Mouse (Mus musculus) hindbrain, embryonic 16.5 days (tissue): ENCODE results near the gene Paox. TPM values are rescaled to one million over a fixed set of nuclear protein-coding genes. Genes with fewer than 3 reads are reported as not detected.

Experiments used
- ATAC-seq: fragments of 200-750 bp; cut with Nextera tagmentation; 2 replicates; pipeline ENCODE4 v1.8.0; 2017; ENCODE audit warnings: moderate TSS enrichment, moderate library complexity
- H3K27ac ChIP-seq: fragments of 300-500 bp; sonication (generic); 2 replicates; pipeline ENCODE4 v1.5.1; 2014; ENCODE audit warnings: low read depth, mild to moderate bottlenecking, control low read depth, low read length, moderate library complexity
- H3K27me3 ChIP-seq: fragments of 300-500 bp; sonication (generic); replicated peaks from 2 replicates; pipeline ENCODE4 v1.6.1; 2014; ENCODE audit warnings: low read length; ENCODE audit not compliant: control insufficient read depth, insufficient read depth
- H3K36me3 ChIP-seq: fragments of 300-500 bp; sonication (generic); 2 replicates; pipeline ENCODE4 v1.6.1; 2014; ENCODE audit warnings: mild to moderate bottlenecking, low read length, moderate library complexity, mixed read lengths; ENCODE audit not compliant: control insufficient read depth, insufficient read depth
- H3K4me1 ChIP-seq: fragments of 300-500 bp; sonication (generic); 2 replicates; pipeline ENCODE4 v1.6.1; 2014; ENCODE audit warnings: low read depth, low read length; ENCODE audit not compliant: control insufficient read depth, insufficient read depth
- H3K4me2 ChIP-seq: fragments of 300-500 bp; sonication (generic); 2 replicates; pipeline ENCODE4 v1.6.1; 2014; ENCODE audit warnings: mild to moderate bottlenecking, low read length, control low read depth, moderate library complexity
- H3K4me3 ChIP-seq: fragments of 300-500 bp; sonication (generic); 2 replicates; pipeline ENCODE4 v1.5.1; 2014; ENCODE audit warnings: mild to moderate bottlenecking, low read length, control low read depth, moderate library complexity
- H3K9ac ChIP-seq: fragments of 300-500 bp; sonication (generic); 2 replicates; pipeline ENCODE4 v1.6.1; 2014; ENCODE audit warnings: low read depth, mild to moderate bottlenecking, control low read depth, low read length, moderate library complexity
- H3K9me3 ChIP-seq: fragments of 300-500 bp; sonication (generic); 2 replicates; pipeline ENCODE4 v1.6.1; 2014; ENCODE audit warnings: mild to moderate bottlenecking, low read length, moderate library complexity; ENCODE audit not compliant: control insufficient read depth
- WGBS: fragments of 180-500 bp; shearing (Covaris S2); extraction: QIAGEN DNeasy Blood & Tissue Kit; methylation state at CpG from one replicate; pipeline ENCODE4 v1.1.7; 2014; 5-methylcytosine and 5-hydroxymethylcytosine counted together
- polyA plus RNA-seq: library from polyadenylated mRNA; unstranded; fragments of >200 nt; fragmentation: Nextera tagmentation; extraction: Ambion mirVana; gene quantifications from 2 replicates; pipeline ENCODE4 v1.2.1, GENCODE M21; 2015

The Paox gene
- polyA plus RNA-seq, 1 experiment from 2014 or later = 8.9 TPM

DNA sequence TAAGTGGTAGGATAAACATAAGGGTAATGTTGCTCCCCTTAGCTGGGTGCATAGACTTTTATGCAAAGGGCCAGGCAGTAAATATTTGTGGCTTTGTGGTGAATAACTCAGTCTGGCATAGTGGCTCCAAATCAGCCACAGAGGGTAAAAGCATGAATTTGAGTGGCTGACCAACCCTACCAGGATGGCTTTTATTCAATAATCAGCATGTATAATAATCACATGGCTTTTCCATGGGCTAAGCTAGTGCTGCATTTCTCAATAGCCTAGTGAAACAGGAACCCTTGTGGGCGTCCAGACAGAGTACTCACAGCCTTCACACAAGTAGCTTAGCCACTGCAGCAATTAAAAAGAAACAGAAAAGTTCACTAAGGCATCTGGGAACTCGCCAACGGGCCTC is 3.7 kb upstream of the Paox start:
- peaks cover 23% of the 10 kb centered on the region for H3K36me3 ChIP-seq
- peaks cover under 1% of the 10 kb centered on the region for H3K4me1 ChIP-seq
- H3K9me3 ChIP-seq = no peaks in the 10 kb centered on the region
- no peaks in the 10 kb centered on the region for H3K27me3 ChIP-seq
- H3K4me3 ChIP-seq = no peak overlapping the region
- no peak overlapping the region for H3K27ac ChIP-seq
- ATAC-seq = no peak
- H3K9ac ChIP-seq = no peak overlapping the region
- WGBS = 59% methylated on average over 3 of the region's 3 CpGs
- no peak overlapping the region for H3K4me2 ChIP-seq

DNA sequence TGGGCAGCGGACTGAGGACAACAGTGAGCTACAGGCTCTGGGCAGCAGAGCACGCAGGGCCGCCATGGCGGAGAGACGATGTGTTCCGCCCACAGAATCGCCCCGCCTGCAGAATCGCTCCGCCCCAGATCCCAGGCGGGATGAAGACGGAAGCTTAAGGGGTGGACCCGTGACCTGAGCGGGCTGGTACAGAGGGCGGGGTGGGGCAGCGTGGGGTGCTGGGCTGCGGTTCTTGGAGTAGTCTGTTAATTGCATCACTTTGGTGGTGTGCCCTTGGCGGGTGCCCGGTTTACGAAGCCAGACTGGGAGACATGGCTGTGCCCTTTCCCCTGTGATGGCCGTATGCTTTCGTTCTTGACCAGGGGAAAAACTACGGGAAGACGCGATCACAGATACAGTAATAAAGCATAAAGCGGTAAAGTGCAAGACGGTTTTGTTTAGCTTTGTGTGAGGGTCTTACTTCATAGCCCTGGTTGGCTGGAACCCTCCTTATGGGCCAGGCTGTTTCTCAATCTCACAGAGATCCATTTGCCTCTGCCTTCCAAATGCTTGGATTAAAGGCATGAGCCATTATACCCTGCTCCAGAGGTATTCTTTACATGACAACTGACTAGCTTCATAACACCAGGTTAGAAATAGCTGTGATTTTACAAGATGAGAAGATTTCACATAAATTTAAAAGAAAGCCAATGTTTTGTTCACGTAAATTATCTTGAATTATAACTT is 893 bp downstream of the Paox start, which contains the start of gene Echs1:
Gene Echs1, minus strand, starts transcription at position 148 of the 726 bp plus-strand sequence.
- WGBS = 3% methylated on average over 27 of the region's 28 CpGs
- Histone ChIP-seq H3K4me3 (peak within 1 kb of the TSS; percentile 80), H3K4me1 (peaks cover 5% of the 10 kb centered on the region), H3K9ac (peak within 1 kb of the TSS; percentile 88), H3K36me3 (peaks cover 6% of the 10 kb centered on the region), H3K4me2 (peak within 1 kb of the TSS; percentile 97), H3K27ac (peak within 1 kb of the TSS; percentile 91), H3K9me3 (no peaks in the 10 kb centered on the region), H3K27me3 (no peaks in the 10 kb centered on the region)
- ATAC-seq = peak; percentile 96

- Histone ChIP-seq H3K27me3 (no peaks in the 10 kb centered on the region), H3K9ac (no peak overlapping the region), H3K9me3 (no peaks in the 10 kb centered on the region), H3K4me3 (no peak overlapping the region), H3K4me1 (peaks cover 5% of the 10 kb centered on the region), H3K4me2 (no peak overlapping the region), H3K27ac (no peak overlapping the region), H3K36me3 (no peaks in the 10 kb centered on the region)
- no peak for ATAC-seq
- 92% methylated on average over 2 of the region's 2 CpGs for WGBS
These were observed 4.9 kb downstream of the Paox start for GRCm38 (mm10) chr7:140120484-140120883.

- Histone ChIP-seq H3K27ac (no peak overlapping the region), H3K27me3 (no peaks in the 10 kb centered on the region), H3K9me3 (no peaks in the 10 kb centered on the region), H3K4me2 (no peak overlapping the region), H3K36me3 (no peaks in the 10 kb centered on the region), H3K4me3 (no peak overlapping the region), H3K9ac (no peak overlapping the region), H3K4me1 (peaks cover 7% of the 10 kb centered on the region)
- 77% methylated on average over 13 of the region's 13 CpGs for WGBS
- ATAC-seq = no peak
These were observed 5.8 kb downstream of the Paox start for GRCm38 (mm10) chr7:140121338-140121910.

- no peaks in the 10 kb centered on the region for H3K27me3 ChIP-seq
- WGBS = 38% methylated on average over 4 of the region's 4 CpGs
- H3K4me2 ChIP-seq = no peak overlapping the region
- H3K9me3 ChIP-seq = no peaks in the 10 kb centered on the region
- H3K27ac ChIP-seq = no peak overlapping the region
- 0 out of 2 replicates have a peak, but pooled peaks cover 3% of the 10 kb centered on the region for H3K4me1 ChIP-seq
- no peak overlapping the region for H3K9ac ChIP-seq
- no peak for ATAC-seq
- H3K36me3 ChIP-seq = no peaks in the 10 kb centered on the region
- H3K4me3 ChIP-seq = no peak overlapping the region
These were observed 7.2 kb downstream of the Paox start for GRCm38 (mm10) chr7:140122765-140123164.

DNA sequence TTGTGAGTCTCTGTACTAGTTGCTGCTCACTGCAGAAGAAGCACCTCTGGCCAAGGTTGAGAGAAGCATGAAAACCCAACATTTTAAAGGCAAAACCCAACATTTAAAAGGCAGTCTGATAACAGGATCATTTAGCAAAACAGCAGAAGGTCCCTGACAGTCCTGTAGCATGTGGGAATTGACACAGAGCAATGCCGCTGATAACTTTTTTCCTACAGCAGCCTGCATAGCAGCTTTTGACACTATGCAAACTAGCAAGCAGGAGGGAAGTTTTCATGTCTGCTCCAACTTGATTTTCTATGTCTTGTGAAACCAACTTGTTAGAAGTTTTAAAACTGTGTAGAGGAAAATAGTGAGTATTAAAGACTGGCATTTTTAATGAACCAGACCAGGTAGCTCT is 8.8 kb downstream of the Paox start:
- Histone ChIP-seq H3K27ac (no peak overlapping the region), H3K36me3 (no peaks in the 10 kb centered on the region), H3K9me3 (no peaks in the 10 kb centered on the region), H3K4me3 (no peak overlapping the region), H3K27me3 (no peaks in the 10 kb centered on the region), H3K4me2 (no peak overlapping the region), H3K9ac (no peak overlapping the region), H3K4me1 (0 out of 2 replicates have a peak, but pooled peaks cover 3% of the 10 kb centered on the region)
- 100% methylated on average over 1 of the region's 1 CpGs for WGBS
- no peak for ATAC-seq

GRCm38 (mm10) chr7:140125278-140126021 is 9.9 kb downstream of the Paox start:
- 2% methylated on average over 40 of the region's 40 CpGs for WGBS
- ATAC-seq = peak; percentile 99
- 0 out of 2 replicates have a peak overlapping the region, but pooled peaks have one; percentile 45 for H3K27ac ChIP-seq

GRCm38 (mm10) chr7:140126022-140126350 is 10.4 kb downstream of the Paox start:
- H3K27me3 ChIP-seq = no peaks in the 10 kb centered on the region
- no peaks in the 10 kb centered on the region for H3K9me3 ChIP-seq
- WGBS = 8% methylated on average over 5 of the region's 5 CpGs
- H3K9ac ChIP-seq = peak overlapping the region; percentile 85
- H3K4me2 ChIP-seq = peak overlapping the region; percentile 75
- H3K27ac ChIP-seq = no peak overlapping the region
- H3K36me3 ChIP-seq = peaks cover 3% of the 10 kb centered on the region; the same call in 1 of the 2 replicates
- 0 out of 2 replicates have a peak, but pooled peaks cover 3% of the 10 kb centered on the region for H3K4me1 ChIP-seq
- H3K4me3 ChIP-seq = peak overlapping the region; percentile 78
- no peak; the same call in 1 of the 2 replicates for ATAC-seq

More at GRCm38 (mm10) chr7:140125278-140126021, 9.9 kb downstream of the Paox start:
- H3K9me3 ChIP-seq = no peaks in the 10 kb centered on the region
- 0 out of 2 replicates have a peak, but pooled peaks cover 3% of the 10 kb centered on the region for H3K4me1 ChIP-seq
- H3K4me3 ChIP-seq = peak overlapping the region; percentile 78
- H3K27me3 ChIP-seq = no peaks in the 10 kb centered on the region
- peak overlapping the region; percentile 75 for H3K4me2 ChIP-seq
- peaks cover 3% of the 10 kb centered on the region; the same call in 1 of the 2 replicates for H3K36me3 ChIP-seq
- H3K9ac ChIP-seq = peak overlapping the region; percentile 85

- 0 out of 2 replicates have a peak, but pooled peaks cover 3% of the 10 kb centered on the region for H3K4me1 ChIP-seq
- WGBS = 87% methylated on average over 3 of the region's 3 CpGs
- H3K27ac ChIP-seq = no peak overlapping the region
- H3K9me3 ChIP-seq = no peaks in the 10 kb centered on the region
- ATAC-seq = no peak
- no peaks in the 10 kb centered on the region for H3K27me3 ChIP-seq
- H3K9ac ChIP-seq = no peak overlapping the region
- H3K4me3 ChIP-seq = no peak overlapping the region
- peaks cover 3% of the 10 kb centered on the region; the same call in 1 of the 2 replicates for H3K36me3 ChIP-seq
- no peak overlapping the region for H3K4me2 ChIP-seq
These were observed 11.3 kb downstream of the Paox start for GRCm38 (mm10) chr7:140126934-140127333.
